21 mouse cellular contexts compared by ENCODE assay signal in the genomic region with DNA sequence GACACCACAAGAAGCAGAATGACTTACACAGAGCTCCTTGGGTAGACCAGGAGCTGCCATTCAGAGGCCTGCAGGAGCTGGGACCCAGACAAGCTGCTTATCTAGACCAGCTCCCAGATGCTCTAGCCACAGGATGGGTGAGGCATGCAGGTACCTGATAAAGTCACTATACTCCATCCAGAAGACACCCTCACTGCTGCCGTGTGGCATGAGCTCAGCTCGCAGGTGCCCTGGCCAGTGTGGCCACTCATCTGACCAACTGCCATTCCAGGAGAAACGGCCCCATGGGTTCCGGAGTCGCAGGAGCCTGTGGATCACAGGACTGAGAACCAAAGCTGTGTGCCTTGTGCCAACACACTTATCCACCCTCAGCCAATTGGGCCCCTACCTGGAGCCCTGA. TPM values are rescaled to one million over a fixed set of nuclear protein-coding genes. Genes with fewer than 3 reads are reported as not detected.
DNase-seq lines count a peak whose midpoint lies in the region; ATAC-seq and TF ChIP-seq lines count a peak whose summit lies in the region.
"Had no signal": no experiment of that assay in that cellular context is flagged by ENCODE, and none has a peak within 500 bp of the region (broad histone marks: within the 10 kb centered on the region; RNA-seq: fewer than 3 reads in every experiment).

No protein-coding gene starts in this region.

- peak overlapping the region; percentile 69 for H3K4me2 ChIP-seq in liver, postnatal 0 days (ENCODE audit: low read depth, low read length)
- H3K4me2 ChIP-seq: embryonic facial prominence, embryonic 12.5 days; heart, embryonic 13.5 days; hindbrain, embryonic 12.5 days; limb, embryonic 13.5 days; midbrain, embryonic 13.5 days had no signal

- peak; percentile 80 for ATAC-seq in G1E (ENCODE audit: extremely low read depth, insufficient number of reproducible peaks, low FRiP score, poor library complexity, severe bottlenecking)
- ATAC-seq in liver, postnatal 0 days, result peak; percentile 98
- ATAC-seq: forebrain, embryonic 14.5 days; midbrain, embryonic 13.5 days had no signal

- 87% methylated on average over 5 of the region's 5 CpGs for WGBS in heart, embryonic 10.5 days
- WGBS in liver, postnatal 0 days (ENCODE audit: insufficient replicate concordance), result 68% methylated on average over 5 of the region's 5 CpGs

- no peak overlapping the region for H3K27ac ChIP-seq in heart, embryonic 10.5 days
- H3K27ac ChIP-seq in liver, postnatal 0 days (ENCODE audit: low read depth), result peak overlapping the region; percentile 89
- no peak overlapping the region for H3K27ac ChIP-seq in layer of hippocampus, adult 2 months
- H3K27ac ChIP-seq: embryonic facial prominence, embryonic 12.5 days; heart, embryonic 13.5 days; hindbrain, embryonic 12.5 days; limb, embryonic 13.5 days; midbrain, embryonic 13.5 days had no signal

- H3K9me3 ChIP-seq in heart, embryonic 10.5 days, result no peaks in the 10 kb centered on the region
- no peaks in the 10 kb centered on the region for H3K9me3 ChIP-seq in G1E (replicated peaks)
- H3K9me3 ChIP-seq in erythroblast, embryonic 14.5 days (ENCODE audit: control insufficient read depth, low read length), result no peaks in the 10 kb centered on the region
- H3K9me3 ChIP-seq in liver, postnatal 0 days (ENCODE audit: low read length), result no peaks in the 10 kb centered on the region
- H3K9me3 ChIP-seq: embryonic facial prominence, embryonic 12.5 days; heart, embryonic 13.5 days; hindbrain, embryonic 12.5 days; limb, embryonic 13.5 days; midbrain, embryonic 13.5 days had no signal

- TF ChIP-seq EP300 in liver, postnatal 0 days (IDR thresholded peaks at IDR 0.05; ENCODE audit: low read depth), result peak; percentile 97

- H3K27me3 ChIP-seq in heart, embryonic 10.5 days (ENCODE audit: insufficient read depth, poor library complexity, severe bottlenecking), result no peaks in the 10 kb centered on the region
- no peaks in the 10 kb centered on the region; the same call in 1 of the 2 replicates for H3K27me3 ChIP-seq in G1E (ENCODE audit: insufficient read depth, low read length)
- H3K27me3 ChIP-seq in erythroblast, embryonic 14.5 days (ENCODE audit: control insufficient read depth), result no peaks in the 10 kb centered on the region
- H3K27me3 ChIP-seq in liver, postnatal 0 days (ENCODE audit: insufficient read depth, low read length), result no peaks in the 10 kb centered on the region
- H3K27me3 ChIP-seq: embryonic facial prominence, embryonic 12.5 days; heart, embryonic 13.5 days; hindbrain, embryonic 12.5 days; limb, embryonic 13.5 days; midbrain, embryonic 13.5 days had no signal

- intact Hi-C loops in heart, postnatal 36 days (cut with DNase I), result no loop called here

- TF ChIP-seq CTCF in G1E (IDR thresholded peaks at IDR 0.05; ENCODE audit: low read depth, low read length), result no peak
- TF ChIP-seq CTCF in liver, postnatal 0 days (IDR thresholded peaks at IDR 0.05; ENCODE audit: low read depth), result no peak
- no peak for TF ChIP-seq CTCF in layer of hippocampus, adult 2 months (conservative IDR thresholded peaks at IDR 0.05)

- no peaks in the 10 kb centered on the region; the same call in 1 of the 2 replicates for H3K4me1 ChIP-seq in heart, embryonic 10.5 days
- H3K4me1 ChIP-seq in G1E (ENCODE audit: insufficient read depth, low read depth, low read length), result peaks cover 61% of the 10 kb centered on the region
- H3K4me1 ChIP-seq in erythroblast, embryonic 14.5 days (ENCODE audit: control insufficient read depth), result peaks cover 85% of the 10 kb centered on the region
- H3K4me1 ChIP-seq in liver, postnatal 0 days (ENCODE audit: insufficient read depth), result peaks cover 15% of the 10 kb centered on the region; the same call in 1 of the 2 replicates
- H3K4me1 ChIP-seq: heart, embryonic 13.5 days; hindbrain, embryonic 12.5 days; limb, embryonic 13.5 days had no signal

- H3K9ac ChIP-seq in liver, postnatal 0 days (replicated peaks), result peak overlapping the region; percentile 71
- H3K9ac ChIP-seq: embryonic facial prominence, embryonic 12.5 days; heart, embryonic 13.5 days; hindbrain, embryonic 12.5 days; limb, embryonic 13.5 days; midbrain, embryonic 13.5 days had no signal

- DNase-seq in heart, embryonic 10.5 days (ENCODE audit: low spot score), result peak; percentile 92
- DNase-seq in heart, postnatal 36 days, result no peak
- DNase-seq in G1E (ENCODE audit: low spot score), result peak; percentile 65
- DNase-seq in liver, postnatal 0 days, result peak; percentile 65
- DNase-seq in layer of hippocampus, adult 2 months (ENCODE audit: low spot score in 2 of 2), result no peak
- no peak for DNase-seq in frontal cortex, postnatal 36 days (ENCODE audit: low spot score in 2 of 2)
- no peak for DNase-seq in thymus, postnatal 0 days (ENCODE audit: low spot score)
- DNase-seq: adrenal gland, postnatal 10 days; kidney, adult 18-20 months; lung, postnatal 10 days had no signal

- no peak overlapping the region for H3K4me3 ChIP-seq in heart, embryonic 10.5 days
- peak overlapping the region; percentile 58; the same call in 1 of the 2 replicates for H3K4me3 ChIP-seq in G1E (ENCODE audit: low read depth, low read length)
- H3K4me3 ChIP-seq in erythroblast, embryonic 14.5 days (replicated peaks), result peak overlapping the region; percentile 75
- H3K4me3 ChIP-seq in liver, postnatal 0 days (ENCODE audit: low read depth, low read length), result peak overlapping the region; percentile 44
- no peak overlapping the region for H3K4me3 ChIP-seq in layer of hippocampus, adult 2 months
- H3K4me3 ChIP-seq: embryonic facial prominence, embryonic 12.5 days; heart, embryonic 13.5 days; hindbrain, embryonic 12.5 days; limb, embryonic 13.5 days; midbrain, embryonic 13.5 days had no signal

- peaks cover 83% of the 10 kb centered on the region for H3K36me3 ChIP-seq in heart, embryonic 10.5 days
- H3K36me3 ChIP-seq in G1E (replicated peaks), result peaks cover 94% of the 10 kb centered on the region
- H3K36me3 ChIP-seq in erythroblast, embryonic 14.5 days (ENCODE audit: control insufficient read depth), result peaks cover 97% of the 10 kb centered on the region
- peaks cover 10% of the 10 kb centered on the region for H3K36me3 ChIP-seq in liver, postnatal 0 days (replicated peaks; ENCODE audit: insufficient read depth, low read length)

RNA-seq across cellular contexts. Expression of gene A930017K11Rik, which starts 9.2 kb away (rescaled TPM):
- polyA plus RNA-seq in heart, embryonic 10.5 days (2016; fragmentation: Nextera tagmentation; extraction: Ambion mirVana), result 0.20 and 0.55 TPM in 2 replicates
- under 1 TPM; 0.19 to 0.33 TPM for total RNA-seq in heart, postnatal 36 days (2021)
- total RNA-seq in G1E (2014; fragmentation: Nextera tagmentation) (not detected in 2 replicates), G1E (2017) (0.06 TPM in 1 of 2 replicates, not detected in the other)
- polyA plus RNA-seq in G1E (2012), result 0.03 and 0.07 TPM in 2 replicates
- 0.25 TPM in 2 replicates for polyA plus RNA-seq in erythroblast, embryonic 14.5 days (2012)
- not detected in 2 replicates for polyA plus RNA-seq in liver, postnatal 0 days (2015; fragmentation: Nextera tagmentation; extraction: Ambion mirVana)
- under 1 TPM; 0.41 to 0.64 TPM for total RNA-seq in layer of hippocampus, adult 2 months (2021)
- polyA plus RNA-seq in thymus, postnatal 0 days (2015; fragmentation: Nextera tagmentation; extraction: Ambion mirVana), result not detected in 2 replicates
- total RNA-seq: adrenal gland, postnatal 10 days; gastrocnemius, adult 18-20 months had no signal
- polyA plus RNA-seq: large intestine, adult 2 months; neural tube, embryonic 11.5 days had no signal

RNA-seq across cellular contexts. Expression of gene Nhlrc4, which starts 16.8 kb away (rescaled TPM):
- 0.15 and 0.85 TPM in 2 replicates for polyA plus RNA-seq in heart, embryonic 10.5 days (2016; fragmentation: Nextera tagmentation; extraction: Ambion mirVana)
- total RNA-seq in heart, postnatal 36 days (2021), result under 1 TPM in 1 of 2 experiments, not detected in 1; 0.19 TPM
- total RNA-seq in G1E (2014; fragmentation: Nextera tagmentation) (0.38 and 1.7 TPM in 2 replicates), G1E (2017) (0.33 TPM in 1 of 2 replicates, not detected in the other)
- 1.1 and 2.7 TPM in 2 replicates for polyA plus RNA-seq in G1E (2012)
- polyA plus RNA-seq in erythroblast, embryonic 14.5 days (2012), result 2.9 and 3.4 TPM in 2 replicates
- 2.0 and 3.8 TPM in 2 replicates for polyA plus RNA-seq in liver, postnatal 0 days (2015; fragmentation: Nextera tagmentation; extraction: Ambion mirVana)
- total RNA-seq in layer of hippocampus, adult 2 months (2021), result 1 to 10 TPM; 1.3 to 1.5 TPM
- polyA plus RNA-seq in thymus, postnatal 0 days (2015; fragmentation: Nextera tagmentation; extraction: Ambion mirVana), result 0.36 and 0.46 TPM in 2 replicates
- total RNA-seq: gastrocnemius, adult 18-20 months had no signal
- polyA plus RNA-seq: forebrain, embryonic 14.5 days; heart, embryonic 13.5 days; hindbrain, embryonic 12.5 days; large intestine, adult 2 months; limb, embryonic 13.5 days; midbrain, embryonic 13.5 days; urinary bladder, adult 2 months had no signal

RNA-seq across cellular contexts. Expression of gene Pigq, which starts 16.8 kb away (rescaled TPM):
- polyA plus RNA-seq in heart, embryonic 10.5 days (2016; fragmentation: Nextera tagmentation; extraction: Ambion mirVana), result 71.8 and 90.0 TPM in 2 replicates
- total RNA-seq in heart, postnatal 36 days (2021), result 10 to 100 TPM; 45.6 to 48.2 TPM
- 116 and 431 TPM in 2 replicates for total RNA-seq in G1E (2014; fragmentation: Nextera tagmentation)
- 41.4 and 42.1 TPM in 2 replicates for total RNA-seq in G1E (2017)
- polyA plus RNA-seq in G1E (2012), result 81.8 and 136 TPM in 2 replicates
- 164 and 218 TPM in 2 replicates for polyA plus RNA-seq in erythroblast, embryonic 14.5 days (2012)
- 56.0 and 58.7 TPM in 2 replicates for polyA plus RNA-seq in liver, postnatal 0 days (2015; fragmentation: Nextera tagmentation; extraction: Ambion mirVana)
- 100 to 1,000 TPM; 120 TPM for total RNA-seq in layer of hippocampus, adult 2 months (2021)
- 28.8 and 34.6 TPM in 2 replicates for polyA plus RNA-seq in thymus, postnatal 0 days (2015; fragmentation: Nextera tagmentation; extraction: Ambion mirVana)

RNA-seq across cellular contexts. Expression of gene Capn15, which starts 24.0 kb away (rescaled TPM):
- polyA plus RNA-seq in heart, embryonic 10.5 days (2016; fragmentation: Nextera tagmentation; extraction: Ambion mirVana), result 20.1 and 21.4 TPM in 2 replicates
- total RNA-seq in heart, postnatal 36 days (2021), result 1 to 10 TPM; 7.2 TPM
- total RNA-seq in G1E (2014; fragmentation: Nextera tagmentation) (14.6 and 17.3 TPM in 2 replicates), G1E (2017) (2.8 and 3.2 TPM in 2 replicates)
- 41.6 and 47.8 TPM in 2 replicates for polyA plus RNA-seq in G1E (2012)
- 6.2 and 6.3 TPM in 2 replicates for polyA plus RNA-seq in erythroblast, embryonic 14.5 days (2012)
- 6.6 and 8.3 TPM in 2 replicates for polyA plus RNA-seq in liver, postnatal 0 days (2015; fragmentation: Nextera tagmentation; extraction: Ambion mirVana)
- total RNA-seq in layer of hippocampus, adult 2 months (2021), result 10 to 100 TPM; 53.6 to 58.8 TPM
- polyA plus RNA-seq in thymus, postnatal 0 days (2015; fragmentation: Nextera tagmentation; extraction: Ambion mirVana), result 15.3 and 17.0 TPM in 2 replicates

RNA-seq across cellular contexts. Expression of gene Rab40c, which starts 42.0 kb away (rescaled TPM):
- polyA plus RNA-seq in heart, embryonic 10.5 days (2016; fragmentation: Nextera tagmentation; extraction: Ambion mirVana), result 22.2 and 24.4 TPM in 2 replicates
- 10 to 100 TPM; 18.4 to 21.2 TPM for total RNA-seq in heart, postnatal 36 days (2021)
- total RNA-seq in G1E (2014; fragmentation: Nextera tagmentation), result 9.1 and 10.8 TPM in 2 replicates
- total RNA-seq in G1E (2017), result 4.2 and 9.3 TPM in 2 replicates
- 12.4 and 13.5 TPM in 2 replicates for polyA plus RNA-seq in G1E (2012)
- 0.68 and 1.0 TPM in 2 replicates for polyA plus RNA-seq in erythroblast, embryonic 14.5 days (2012)
- 6.5 and 7.3 TPM in 2 replicates for polyA plus RNA-seq in liver, postnatal 0 days (2015; fragmentation: Nextera tagmentation; extraction: Ambion mirVana)
- 10 to 100 TPM; 50.1 to 51.1 TPM for total RNA-seq in layer of hippocampus, adult 2 months (2021)
- 14.9 and 20.0 TPM in 2 replicates for polyA plus RNA-seq in thymus, postnatal 0 days (2015; fragmentation: Nextera tagmentation; extraction: Ambion mirVana)

Comparison
In these comparisons a context has a peak if more than half of its experiments do, and no peak if none do; other contexts are left out.
1. DNase-seq: peak in heart, embryonic 10.5 days (single experiment), G1E (single experiment) and liver, postnatal 0 days (single experiment); none in heart, postnatal 36 days (0 of 2), layer of hippocampus, adult 2 months (0 of 2), frontal cortex, postnatal 36 days (0 of 2) and thymus, postnatal 0 days (single experiment).
2. H3K4me3 ChIP-seq: peak in G1E (single experiment), erythroblast, embryonic 14.5 days (single experiment) and liver, postnatal 0 days (single experiment); none in heart, embryonic 10.5 days (single experiment) and layer of hippocampus, adult 2 months (single experiment).